Mouse (Mus musculus) kidney, embryonic 14.5 days (tissue): ENCODE results near the gene Prkca. TPM values are rescaled to one million over a fixed set of nuclear protein-coding genes. Genes with fewer than 3 reads are reported as not detected.

Source experiments
- ATAC-seq: fragments of 200-750 bp; cut with Nextera tagmentation; 2 replicates; pipeline ENCODE4 v1.8.0; 2017; ENCODE audit warnings: moderate number of reproducible peaks, mild to moderate bottlenecking, moderate TSS enrichment, moderate library complexity; ENCODE audit not compliant: low FRiP score, low TSS enrichment
- H3K27ac ChIP-seq: fragments of 300-500 bp; sonication (generic); 2 replicates; pipeline ENCODE4 v1.5.1; 2014; ENCODE audit warnings: low read depth, mild to moderate bottlenecking, low read length, moderate library complexity, mixed read lengths
- H3K27me3 ChIP-seq: fragments of 300-500 bp; sonication (generic); 2 replicates; pipeline ENCODE4 v1.6.1; 2014; ENCODE audit warnings: mild to moderate bottlenecking, low read length; ENCODE audit not compliant: control insufficient read depth, insufficient read depth
- H3K36me3 ChIP-seq: fragments of 300-500 bp; sonication (generic); 2 replicates; pipeline ENCODE4 v1.6.1; 2014; ENCODE audit warnings: low read length, mixed read lengths; ENCODE audit not compliant: control insufficient read depth, insufficient read depth
- H3K4me1 ChIP-seq: fragments of 300-500 bp; sonication (generic); 2 replicates; pipeline ENCODE4 v1.6.1; 2014; ENCODE audit warnings: low read length, mixed read lengths; ENCODE audit not compliant: control insufficient read depth, insufficient read depth
- H3K4me2 ChIP-seq: fragments of 300-500 bp; sonication (generic); replicated peaks from 2 replicates; pipeline ENCODE4 v1.6.1; 2014; ENCODE audit warnings: low read depth, mild to moderate bottlenecking, low read length
- H3K4me3 ChIP-seq: fragments of 300-500 bp; sonication (generic); 2 replicates; pipeline ENCODE4 v1.5.1; 2014; ENCODE audit warnings: mild to moderate bottlenecking, low read length
- H3K9ac ChIP-seq: fragments of 300-500 bp; sonication (generic); 2 replicates; pipeline ENCODE4 v1.6.1; 2014; ENCODE audit warnings: low read depth, mild to moderate bottlenecking, low read length, moderate library complexity
- H3K9me3 ChIP-seq: fragments of 300-500 bp; sonication (generic); 2 replicates; pipeline ENCODE4 v1.6.1; 2016; ENCODE audit warnings: low read length; ENCODE audit not compliant: control insufficient read depth
- WGBS: fragments of 180-500 bp; shearing (Covaris S2); extraction: QIAGEN DNeasy Blood & Tissue Kit; methylation state at CpG from one replicate; pipeline ENCODE4 v1.1.7; 2014; 5-methylcytosine and 5-hydroxymethylcytosine counted together
- polyA plus RNA-seq: library from polyadenylated mRNA; unstranded; fragments of >200 nt; fragmentation: Nextera tagmentation; extraction: Ambion mirVana; gene quantifications from 2 replicates; pipeline ENCODE4 v1.2.1, GENCODE M21; 2014

Gene Prkca
- polyA plus RNA-seq, 1 experiment from 2014 or later, result 10.9 TPM

GRCm38 (mm10) chr11:108333006-108333405 is 10.7 kb downstream of the Prkca start:
- 30% methylated on average over 5 of the region's 5 CpGs for WGBS
- H3K36me3 ChIP-seq, result no peaks in the 10 kb centered on the region
- H3K4me2 ChIP-seq, result no peak overlapping the region
- no peak overlapping the region for H3K4me3 ChIP-seq
- H3K4me1 ChIP-seq, result peaks cover 25% of the 10 kb centered on the region; the same call in 1 of the 2 replicates
- H3K27ac ChIP-seq, result no peak overlapping the region
- no peaks in the 10 kb centered on the region for H3K9me3 ChIP-seq
- H3K9ac ChIP-seq, result no peak overlapping the region
- H3K27me3 ChIP-seq, result no peaks in the 10 kb centered on the region
- no peak for ATAC-seq

- no peak overlapping the region for H3K4me3 ChIP-seq
- peaks cover 20% of the 10 kb centered on the region for H3K4me1 ChIP-seq
- no peak overlapping the region for H3K4me2 ChIP-seq
- no peak overlapping the region for H3K9ac ChIP-seq
- no peaks in the 10 kb centered on the region for H3K9me3 ChIP-seq
- no peak overlapping the region for H3K27ac ChIP-seq
- no peak for ATAC-seq
- H3K27me3 ChIP-seq, result no peaks in the 10 kb centered on the region
- no peaks in the 10 kb centered on the region for H3K36me3 ChIP-seq
- WGBS, result 86% methylated on average over 11 of the region's 11 CpGs
These were observed 12.9 kb downstream of the Prkca start for GRCm38 (mm10) chr11:108330818-108331217.

GRCm38 (mm10) chr11:108325943-108326342 is 17.8 kb downstream of the Prkca start:
- Histone ChIP-seq H3K27me3 (no peaks in the 10 kb centered on the region), H3K9me3 (no peaks in the 10 kb centered on the region), H3K4me3 (no peak overlapping the region), H3K4me1 (peaks cover 16% of the 10 kb centered on the region; the same call in 1 of the 2 replicates), H3K9ac (no peak overlapping the region), H3K27ac (no peak overlapping the region), H3K36me3 (no peaks in the 10 kb centered on the region), H3K4me2 (no peak overlapping the region)
- no peak for ATAC-seq
- WGBS, result 74% methylated on average over 8 of the region's 8 CpGs

- 0 out of 2 replicates have a peak, but pooled peaks cover 16% of the 10 kb centered on the region for H3K4me1 ChIP-seq
- H3K27me3 ChIP-seq, result no peaks in the 10 kb centered on the region
- no peak overlapping the region for H3K9ac ChIP-seq
- H3K4me3 ChIP-seq, result no peak overlapping the region
- ATAC-seq, result no peak
- no peak overlapping the region for H3K4me2 ChIP-seq
- no peak overlapping the region for H3K27ac ChIP-seq
- H3K9me3 ChIP-seq, result no peaks in the 10 kb centered on the region
- H3K36me3 ChIP-seq, result no peaks in the 10 kb centered on the region
- WGBS, result 80% methylated on average over 2 of the region's 2 CpGs
These were observed 21.6 kb downstream of the Prkca start for GRCm38 (mm10) chr11:108322156-108322555.

- no peak for ATAC-seq
- H3K36me3 ChIP-seq, result no peaks in the 10 kb centered on the region
- H3K9me3 ChIP-seq, result no peaks in the 10 kb centered on the region
- H3K4me3 ChIP-seq, result no peak overlapping the region
- no peak overlapping the region for H3K9ac ChIP-seq
- 83% methylated on average over 7 of the region's 7 CpGs for WGBS
- no peak overlapping the region for H3K4me2 ChIP-seq
- no peaks in the 10 kb centered on the region for H3K27me3 ChIP-seq
- H3K27ac ChIP-seq, result no peak overlapping the region
- H3K4me1 ChIP-seq, result 0 out of 2 replicates have a peak, but pooled peaks cover 13% of the 10 kb centered on the region
These were observed 23.2 kb downstream of the Prkca start for GRCm38 (mm10) chr11:108320561-108320960.

GRCm38 (mm10) chr11:108319162-108319561 is 24.6 kb downstream of the Prkca start:
- Histone ChIP-seq H3K4me1 (0 out of 2 replicates have a peak, but pooled peaks cover 13% of the 10 kb centered on the region), H3K9me3 (no peaks in the 10 kb centered on the region), H3K27ac (no peak overlapping the region), H3K27me3 (no peaks in the 10 kb centered on the region), H3K4me2 (no peak overlapping the region), H3K4me3 (no peak overlapping the region), H3K36me3 (no peaks in the 10 kb centered on the region), H3K9ac (no peak overlapping the region)
- WGBS, result 79% methylated on average over 11 of the region's 11 CpGs
- no peak for ATAC-seq

GRCm38 (mm10) chr11:108317878-108318277 is 25.9 kb downstream of the Prkca start:
- 0 out of 2 replicates have a peak, but pooled peaks cover 13% of the 10 kb centered on the region for H3K4me1 ChIP-seq
- no peak overlapping the region for H3K9ac ChIP-seq
- no peak overlapping the region for H3K4me3 ChIP-seq
- H3K36me3 ChIP-seq, result no peaks in the 10 kb centered on the region
- no peaks in the 10 kb centered on the region for H3K27me3 ChIP-seq
- ATAC-seq, result no peak
- no peak overlapping the region for H3K4me2 ChIP-seq
- H3K27ac ChIP-seq, result no peak overlapping the region
- 78% methylated on average over 6 of the region's 6 CpGs for WGBS
- H3K9me3 ChIP-seq, result no peaks in the 10 kb centered on the region

- no peaks in the 10 kb centered on the region for H3K9me3 ChIP-seq
- H3K36me3 ChIP-seq, result no peaks in the 10 kb centered on the region
- H3K4me3 ChIP-seq, result no peak overlapping the region
- H3K9ac ChIP-seq, result no peak overlapping the region
- peaks cover 9% of the 10 kb centered on the region; the same call in 1 of the 2 replicates for H3K4me1 ChIP-seq
- no peak overlapping the region for H3K4me2 ChIP-seq
- H3K27ac ChIP-seq, result no peak overlapping the region
- H3K27me3 ChIP-seq, result no peaks in the 10 kb centered on the region
- no peak for ATAC-seq
- WGBS, result 79% methylated on average over 7 of the region's 7 CpGs
These were observed 28.0 kb downstream of the Prkca start for GRCm38 (mm10) chr11:108315736-108316135.

GRCm38 (mm10) chr11:108312516-108312915 is 31.2 kb downstream of the Prkca start:
- no peaks in the 10 kb centered on the region for H3K27me3 ChIP-seq
- no peak overlapping the region for H3K4me2 ChIP-seq
- no peaks in the 10 kb centered on the region for H3K9me3 ChIP-seq
- H3K4me1 ChIP-seq, result peaks cover 9% of the 10 kb centered on the region; the same call in 1 of the 2 replicates
- 76% methylated on average over 5 of the region's 5 CpGs for whole genome bisulfite sequencing
- H3K36me3 ChIP-seq, result no peaks in the 10 kb centered on the region
- no peak overlapping the region for H3K9ac ChIP-seq
- no peak overlapping the region for H3K4me3 ChIP-seq
- ATAC-seq, result no peak
- no peak overlapping the region for H3K27ac ChIP-seq
